Mouse (Mus musculus): ENCODE data around the gene Six1. TPM values are rescaled to one million over a fixed set of nuclear protein-coding genes. Genes with fewer than 3 reads are reported as not detected.

Six1 gene
- total and polyA plus RNA-seq, 3 experiments, result 0.90 to 1.4 (median 1.2) TPM

DNA sequence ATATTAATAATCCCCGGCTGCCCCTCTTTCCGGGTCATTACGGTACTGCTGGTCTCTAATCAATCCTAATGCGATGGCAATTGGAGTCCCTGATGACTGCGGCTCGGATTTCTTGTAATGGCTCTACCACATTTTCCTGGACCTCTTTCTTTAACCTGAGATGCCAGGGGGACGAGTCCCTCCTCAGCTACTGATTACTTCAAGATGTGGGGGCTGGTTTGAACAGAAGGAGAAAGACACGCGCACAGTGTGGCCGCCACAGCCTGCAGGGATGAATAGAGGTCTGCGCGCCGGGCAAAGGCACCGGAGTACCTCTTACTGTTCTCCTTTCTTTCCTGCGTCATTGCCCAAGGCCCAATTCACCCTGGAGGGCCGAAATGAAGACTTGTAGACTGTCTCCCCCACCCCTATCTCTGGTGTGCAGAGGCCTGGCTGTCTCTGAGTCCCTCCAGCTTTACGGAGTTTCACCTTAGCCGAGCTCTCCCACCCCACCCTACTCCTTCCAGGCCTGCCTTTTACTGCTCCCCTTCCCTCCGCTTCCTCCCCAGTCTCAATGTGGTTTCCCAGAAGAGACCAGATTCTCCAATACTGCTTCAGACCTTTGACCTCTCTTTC lies 1.5 kb downstream of the Six1 start:
- no peaks in the 10 kb centered on the region for H3K36me3 ChIP-seq (ENCODE audit: control insufficient read depth, insufficient read depth, low read length)
- no peak overlapping the region for H3K9ac ChIP-seq (ENCODE audit: low read depth, low read length)
- peak in 1 of 2 experiments; percentile 24 for DNase-seq
- intact Hi-C loops (cut with DNase I), result no loop called here
- H3K4me1 ChIP-seq (ENCODE audit: control insufficient read depth, insufficient read depth, low read length), result peaks cover 2% of the 10 kb centered on the region
- WGBS, result 29% methylated on average over 19 of the region's 19 CpGs
- TF ChIP-seq POLR2A (IDR thresholded peaks at IDR 0.05; ENCODE audit: insufficient read depth, low read depth, low read length) (no peak), CTCF (IDR thresholded peaks at IDR 0.05) (no peak), EP300 (IDR thresholded peaks at IDR 0.05; ENCODE audit: insufficient read depth, low read depth, low read length) (no peak)
- H3K27ac ChIP-seq, result no peak overlapping the region
- H3K79me2 ChIP-seq (replicated peaks; ENCODE audit: control insufficient read depth, insufficient read depth, low read length), result no peaks in the 10 kb centered on the region
- no peak overlapping the region for H3K4me3 ChIP-seq
- peaks cover 31% of the 10 kb centered on the region for H3K27me3 ChIP-seq (ENCODE audit: control insufficient read depth, insufficient read depth, low read length)

DNA sequence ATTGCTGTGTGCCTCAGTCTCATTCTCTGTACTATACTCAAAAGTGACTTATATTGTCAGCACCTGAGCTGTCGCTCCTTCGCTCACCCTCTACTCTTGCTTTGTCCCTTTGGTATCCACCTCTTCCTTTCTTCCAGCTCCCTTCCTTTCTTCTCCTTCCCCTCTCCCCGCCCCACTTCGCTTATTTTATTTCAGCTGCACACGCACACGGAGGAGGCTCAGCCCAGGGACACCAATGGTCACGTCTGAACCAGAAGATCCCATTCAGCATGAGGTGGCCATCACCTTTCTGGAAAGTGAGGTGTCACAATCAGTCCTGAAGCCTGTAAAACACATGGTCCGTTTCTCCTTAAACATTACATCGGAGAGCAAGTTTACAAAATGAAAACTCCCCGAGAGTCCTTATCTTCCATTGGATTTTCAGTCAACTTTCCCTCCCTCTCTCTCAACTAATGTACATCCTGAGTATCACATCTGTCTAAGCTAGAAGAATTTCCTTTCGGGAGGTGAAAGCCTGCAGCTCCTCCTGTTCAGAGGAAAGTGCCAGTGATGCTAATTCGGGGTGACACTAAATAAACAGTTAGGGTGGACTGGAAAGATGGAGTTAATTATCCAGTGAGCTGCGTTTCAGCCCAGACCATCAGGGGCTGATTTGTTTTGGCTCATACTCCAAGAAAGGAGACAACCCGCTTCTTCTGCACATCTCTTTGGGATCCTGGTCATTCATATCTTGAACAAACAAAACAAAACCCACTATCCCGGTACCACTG lies 2.7 kb downstream of the Six1 start:
- H3K36me3 ChIP-seq (ENCODE audit: control insufficient read depth, insufficient read depth, low read length), result no peaks in the 10 kb centered on the region
- DNase-seq, result no peak
- no peak overlapping the region for H3K9ac ChIP-seq (ENCODE audit: low read depth, low read length)
- 6% methylated on average over 15 of the region's 15 CpGs for WGBS
- H3K27ac ChIP-seq, result no peak overlapping the region
- H3K79me2 ChIP-seq (replicated peaks; ENCODE audit: control insufficient read depth, insufficient read depth, low read length), result no peaks in the 10 kb centered on the region
- TF ChIP-seq POLR2A (IDR thresholded peaks at IDR 0.05; ENCODE audit: insufficient read depth, low read depth, low read length), result no peak
- TF ChIP-seq CTCF (IDR thresholded peaks at IDR 0.05), result no peak
- no peak for TF ChIP-seq EP300 (IDR thresholded peaks at IDR 0.05; ENCODE audit: insufficient read depth, low read depth, low read length)
- H3K27me3 ChIP-seq (ENCODE audit: control insufficient read depth, insufficient read depth, low read length), result peaks cover 38% of the 10 kb centered on the region
- intact Hi-C loops (cut with DNase I), result no loop called here
- H3K4me3 ChIP-seq, result no peak overlapping the region
- H3K4me1 ChIP-seq (ENCODE audit: control insufficient read depth, insufficient read depth, low read length), result peaks cover 2% of the 10 kb centered on the region

DNA sequence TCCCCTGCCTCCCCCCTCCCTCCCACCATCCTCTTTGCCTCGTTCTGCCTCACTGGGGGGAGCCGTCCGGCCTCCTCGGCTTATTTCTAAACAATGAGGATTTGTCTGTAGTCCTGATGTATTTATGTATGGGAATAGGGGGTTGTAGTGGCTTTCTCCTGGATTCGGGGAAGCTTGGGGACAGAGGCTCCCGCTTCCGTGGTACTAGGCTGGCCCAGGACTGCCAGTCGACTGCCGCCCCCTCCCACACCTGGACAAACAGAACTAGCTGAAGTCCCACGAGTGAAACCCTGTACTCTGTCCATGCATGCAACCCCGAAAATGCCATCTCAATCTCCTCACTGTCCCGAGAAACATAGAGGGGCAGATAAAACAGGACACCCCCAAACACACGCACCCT lies 3.4 kb downstream of the Six1 start:
- Histone ChIP-seq H3K27ac (no peak overlapping the region), H3K9ac (ENCODE audit: low read depth, low read length) (no peak overlapping the region), H3K4me3 (no peak overlapping the region), H3K79me2 (replicated peaks; ENCODE audit: control insufficient read depth, insufficient read depth, low read length) (no peaks in the 10 kb centered on the region), H3K4me1 (ENCODE audit: control insufficient read depth, insufficient read depth, low read length) (peaks cover 4% of the 10 kb centered on the region), H3K27me3 (ENCODE audit: control insufficient read depth, insufficient read depth, low read length) (peaks cover 45% of the 10 kb centered on the region), H3K36me3 (ENCODE audit: control insufficient read depth, insufficient read depth, low read length) (no peaks in the 10 kb centered on the region)
- DNase-seq, result no peak
- 7% methylated on average over 13 of the region's 13 CpGs for WGBS
- intact Hi-C loops (cut with DNase I), result no loop called here
- no peak for TF ChIP-seq CTCF (IDR thresholded peaks at IDR 0.05)
- no peak for TF ChIP-seq EP300 (IDR thresholded peaks at IDR 0.05; ENCODE audit: insufficient read depth, low read depth, low read length)
- no peak for TF ChIP-seq POLR2A (IDR thresholded peaks at IDR 0.05; ENCODE audit: insufficient read depth, low read depth, low read length)

DNA sequence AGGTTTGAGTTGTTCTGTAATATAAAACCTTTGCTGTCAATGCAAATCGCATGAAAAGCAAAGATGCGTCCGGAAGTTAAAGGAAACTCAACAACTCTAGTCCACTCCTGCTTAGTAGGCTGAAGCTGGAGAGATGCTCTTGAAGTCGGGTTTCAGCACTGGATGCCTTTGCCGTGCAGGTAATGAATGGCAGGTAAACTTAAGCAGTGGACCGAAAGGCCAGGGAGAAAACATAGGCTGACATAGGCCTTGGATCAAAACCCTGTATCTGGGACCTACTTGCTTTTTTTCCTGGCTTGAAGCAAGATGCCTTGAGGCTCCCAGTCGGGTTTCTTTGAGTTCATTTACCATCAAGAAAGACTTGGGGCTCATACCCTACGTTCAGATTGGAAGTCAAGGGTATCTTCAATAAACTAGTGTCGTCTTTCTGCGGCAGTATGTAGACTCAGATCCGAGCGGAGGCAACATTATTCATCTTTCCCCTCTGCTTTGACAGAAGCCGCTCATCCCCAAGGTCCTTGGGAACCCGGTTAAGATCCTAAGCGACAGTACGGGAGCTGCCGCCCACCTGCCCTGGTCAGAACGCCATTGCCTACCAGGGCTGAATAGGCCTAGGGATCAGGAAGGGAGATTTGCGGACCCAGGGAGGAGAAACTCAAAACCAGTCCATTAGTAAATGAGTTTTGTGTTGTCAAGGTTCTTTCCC lies 4.0 kb downstream of the Six1 start:
- no peak for DNase-seq
- peaks cover 48% of the 10 kb centered on the region for H3K27me3 ChIP-seq (ENCODE audit: control insufficient read depth, insufficient read depth, low read length)
- no peaks in the 10 kb centered on the region for H3K36me3 ChIP-seq (ENCODE audit: control insufficient read depth, insufficient read depth, low read length)
- intact Hi-C loops (cut with DNase I), result loop anchor here (5.0 kb wide), 3 partner anchors 63 to 358 kb away; partner anchors contain the start of genes Six4, Slc38a6 and Trmt5
- 19% methylated on average over 19 of the region's 19 CpGs for WGBS
- TF ChIP-seq EP300 (IDR thresholded peaks at IDR 0.05; ENCODE audit: insufficient read depth, low read depth, low read length) (no peak), CTCF (IDR thresholded peaks at IDR 0.05) (no peak), POLR2A (IDR thresholded peaks at IDR 0.05; ENCODE audit: insufficient read depth, low read depth, low read length) (no peak)
- no peak overlapping the region for H3K4me3 ChIP-seq
- no peak overlapping the region for H3K9ac ChIP-seq (ENCODE audit: low read depth, low read length)
- H3K79me2 ChIP-seq (replicated peaks; ENCODE audit: control insufficient read depth, insufficient read depth, low read length), result no peaks in the 10 kb centered on the region
- no peak overlapping the region for H3K27ac ChIP-seq
- peaks cover 5% of the 10 kb centered on the region for H3K4me1 ChIP-seq (ENCODE audit: control insufficient read depth, insufficient read depth, low read length)

DNA sequence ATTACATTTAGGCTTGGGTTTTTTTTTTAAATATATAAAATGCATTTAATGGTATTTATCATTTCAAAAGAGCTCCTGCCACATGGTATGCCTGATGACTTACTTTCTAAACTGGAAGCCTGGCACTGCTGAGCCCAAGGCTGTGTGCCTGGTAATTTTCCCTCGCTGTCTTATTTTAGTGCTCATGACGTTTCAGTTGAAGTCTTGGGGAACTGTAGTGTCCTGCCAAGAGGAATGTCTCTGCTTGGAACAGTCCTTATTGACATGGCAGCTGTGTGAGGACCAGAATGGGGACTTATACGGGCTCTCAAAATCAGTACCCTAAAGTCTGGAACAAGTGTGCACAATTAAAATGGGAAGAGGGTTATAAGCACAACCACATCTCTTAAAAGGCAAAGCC lies 5.2 kb downstream of the Six1 start:
- Histone ChIP-seq H3K27me3 (ENCODE audit: control insufficient read depth, insufficient read depth, low read length) (peaks cover 52% of the 10 kb centered on the region), H3K4me1 (ENCODE audit: control insufficient read depth, insufficient read depth, low read length) (peaks cover 4% of the 10 kb centered on the region), H3K36me3 (ENCODE audit: control insufficient read depth, insufficient read depth, low read length) (no peaks in the 10 kb centered on the region), H3K27ac (no peak overlapping the region), H3K79me2 (replicated peaks; ENCODE audit: control insufficient read depth, insufficient read depth, low read length) (no peaks in the 10 kb centered on the region), H3K4me3 (no peak overlapping the region), H3K9ac (ENCODE audit: low read depth, low read length) (no peak overlapping the region)
- intact Hi-C loops (cut with DNase I), result loop anchor here (5.0 kb wide), 3 partner anchors 64 to 359 kb away; partner anchors contain the start of genes Six4, Slc38a6 and Trmt5
- TF ChIP-seq POLR2A (IDR thresholded peaks at IDR 0.05; ENCODE audit: insufficient read depth, low read depth, low read length) (no peak), EP300 (IDR thresholded peaks at IDR 0.05; ENCODE audit: insufficient read depth, low read depth, low read length) (no peak), CTCF (IDR thresholded peaks at IDR 0.05) (no peak)
- DNase-seq, result no peak
- WGBS, result 4% methylated on average over 3 of the region's 3 CpGs
